Mouse (Mus musculus) midbrain, embryonic 11.5 days (tissue): ENCODE measurements around the gene Map3k20. TPM values are rescaled to one million over a fixed set of nuclear protein-coding genes. Genes with fewer than 3 reads are reported as not detected.
A peak's percentile ranks its signal among the peaks of the same experiment; 100 is the strongest.

Experiments used
- ATAC-seq: fragments of 200-750 bp; cut with Nextera tagmentation; 2 replicates; pipeline ENCODE4 v1.8.0; 2017; ENCODE audit warnings: moderate TSS enrichment, moderate library complexity; ENCODE audit not compliant: low FRiP score
- DNase-seq: peaks from one replicate; pipeline ENCODE4 v3.0.0; 2015; ENCODE audit warnings: low spot score; ENCODE audit errors: missing footprints
- H3K27ac ChIP-seq: fragments of 300-500 bp; sonication (generic); 2 replicates; pipeline ENCODE4 v1.5.1; 2014; ENCODE audit warnings: low read depth, low read length
- H3K27me3 ChIP-seq: fragments of 300-500 bp; sonication (generic); 2 replicates; pipeline ENCODE4 v1.6.1; 2014; ENCODE audit warnings: mild to moderate bottlenecking, low read length, moderate library complexity, mixed read lengths; ENCODE audit not compliant: control insufficient read depth, insufficient read depth
- H3K36me3 ChIP-seq: fragments of 300-500 bp; sonication (generic); 2 replicates; pipeline ENCODE4 v1.6.1; 2014; ENCODE audit warnings: mild to moderate bottlenecking, low read length, moderate library complexity, mixed read lengths; ENCODE audit not compliant: control insufficient read depth, insufficient read depth
- H3K4me1 ChIP-seq: fragments of 300-500 bp; sonication (generic); 2 replicates; pipeline ENCODE4 v1.6.1; 2014; ENCODE audit warnings: low read length; ENCODE audit not compliant: control insufficient read depth, insufficient read depth
- H3K4me2 ChIP-seq: fragments of 300-500 bp; sonication (generic); 2 replicates; pipeline ENCODE4 v1.6.1; 2014; ENCODE audit warnings: mild to moderate bottlenecking, moderate library complexity
- H3K4me3 ChIP-seq: fragments of 300-500 bp; sonication (generic); 2 replicates; pipeline ENCODE4 v1.5.1; 2014; ENCODE audit warnings: low read depth, low read length
- H3K9ac ChIP-seq: fragments of 300-500 bp; sonication (generic); 2 replicates; pipeline ENCODE4 v1.6.1; 2014; ENCODE audit warnings: low read length
- H3K9me3 ChIP-seq: fragments of 300-500 bp; sonication (generic); 2 replicates; pipeline ENCODE4 v1.6.1; 2016; ENCODE audit warnings: low read length; ENCODE audit not compliant: control insufficient read depth
- WGBS: fragments of 180-500 bp; shearing (Covaris S2); extraction: QIAGEN DNeasy Blood & Tissue Kit; methylation state at CpG from one replicate; pipeline ENCODE4 v1.1.7; 2014; 5-methylcytosine and 5-hydroxymethylcytosine counted together
- polyA plus RNA-seq: library from polyadenylated mRNA; unstranded; fragments of >200 nt; fragmentation: Nextera tagmentation; extraction: Ambion mirVana; gene quantifications from 2 replicates; pipeline ENCODE4 v1.2.1, GENCODE M21; 2014

Map3k20 gene
- polyA plus RNA-seq, 1 experiment from 2014 or later, result 7.5 TPM

GRCm38 (mm10) chr2:72374076-72374475 is 88.6 kb downstream of the Map3k20 start:
- Histone ChIP-seq H3K4me2 (no peak overlapping the region), H3K36me3 (no peaks in the 10 kb centered on the region), H3K9me3 (no peaks in the 10 kb centered on the region), H3K4me3 (no peak overlapping the region), H3K27me3 (no peaks in the 10 kb centered on the region), H3K27ac (no peak overlapping the region), H3K9ac (no peak overlapping the region), H3K4me1 (no peaks in the 10 kb centered on the region)
- WGBS, result 80% methylated on average over 3 of the region's 3 CpGs
- no peak for ATAC-seq
- DNase-seq, result no peak

- no peak for ATAC-seq
These were observed 90.4 kb downstream of the Map3k20 start for GRCm38 (mm10) chr2:72375877-72376276.

GRCm38 (mm10) chr2:72376946-72377345 is 91.5 kb downstream of the Map3k20 start:
- Histone ChIP-seq H3K4me3 (no peak overlapping the region), H3K27ac (no peak overlapping the region), H3K4me2 (no peak overlapping the region), H3K4me1 (no peaks in the 10 kb centered on the region), H3K27me3 (no peaks in the 10 kb centered on the region), H3K36me3 (no peaks in the 10 kb centered on the region), H3K9me3 (no peaks in the 10 kb centered on the region), H3K9ac (no peak overlapping the region)
- DNase-seq, result no peak
- no peak for ATAC-seq
- 94% methylated on average over 5 of the region's 5 CpGs for WGBS

More at GRCm38 (mm10) chr2:72375877-72376276, 90.4 kb downstream of the Map3k20 start:
- Histone ChIP-seq H3K9me3 (no peaks in the 10 kb centered on the region), H3K27me3 (no peaks in the 10 kb centered on the region), H3K27ac (no peak overlapping the region), H3K36me3 (no peaks in the 10 kb centered on the region), H3K9ac (no peak overlapping the region), H3K4me2 (no peak overlapping the region), H3K4me3 (no peak overlapping the region), H3K4me1 (no peaks in the 10 kb centered on the region)
- WGBS, result 91% methylated on average over 3 of the region's 3 CpGs
- no peak for DNase-seq

- H3K4me1 ChIP-seq, result no peaks in the 10 kb centered on the region
- ATAC-seq (no peak), DNase-seq (no peak)
- H3K27me3 ChIP-seq, result no peaks in the 10 kb centered on the region
- H3K27ac ChIP-seq, result no peak overlapping the region
- H3K9ac ChIP-seq, result no peak overlapping the region
- H3K4me3 ChIP-seq, result no peak overlapping the region
- no peak overlapping the region for H3K4me2 ChIP-seq
- 94% methylated on average over 11 of the region's 11 CpGs for WGBS
- no peaks in the 10 kb centered on the region for H3K36me3 ChIP-seq
- no peaks in the 10 kb centered on the region for H3K9me3 ChIP-seq
These were observed 94.0 kb downstream of the Map3k20 start for GRCm38 (mm10) chr2:72379425-72379824.

- no peaks in the 10 kb centered on the region for H3K27me3 ChIP-seq
- no peak overlapping the region for H3K4me2 ChIP-seq
- no peak overlapping the region for H3K27ac ChIP-seq
- no peaks in the 10 kb centered on the region for H3K9me3 ChIP-seq
- WGBS, result 83% methylated on average over 6 of the region's 6 CpGs
- ATAC-seq, result no peak
- H3K4me1 ChIP-seq, result no peaks in the 10 kb centered on the region
- H3K4me3 ChIP-seq, result no peak overlapping the region
- DNase-seq, result no peak
- no peaks in the 10 kb centered on the region for H3K36me3 ChIP-seq
- no peak overlapping the region for H3K9ac ChIP-seq
These were observed 97.2 kb downstream of the Map3k20 start for GRCm38 (mm10) chr2:72382662-72383061.

GRCm38 (mm10) chr2:72383321-72383720 is 97.9 kb downstream of the Map3k20 start:
- H3K9ac ChIP-seq, result no peak overlapping the region
- no peak overlapping the region for H3K4me2 ChIP-seq
- no peaks in the 10 kb centered on the region for H3K27me3 ChIP-seq
- H3K9me3 ChIP-seq, result no peaks in the 10 kb centered on the region
- H3K36me3 ChIP-seq, result no peaks in the 10 kb centered on the region
- H3K4me3 ChIP-seq, result no peak overlapping the region
- DNase-seq (no peak), ATAC-seq (no peak)
- 74% methylated on average over 11 of the region's 11 CpGs for WGBS
- H3K4me1 ChIP-seq, result no peaks in the 10 kb centered on the region
- no peak overlapping the region for H3K27ac ChIP-seq

GRCm38 (mm10) chr2:72389411-72389810 is 104.0 kb downstream of the Map3k20 start:
- ATAC-seq (no peak), DNase-seq (no peak)
- no peak overlapping the region for H3K9ac ChIP-seq
- H3K9me3 ChIP-seq, result no peaks in the 10 kb centered on the region
- H3K27ac ChIP-seq, result no peak overlapping the region
- H3K4me2 ChIP-seq, result no peak overlapping the region
- H3K27me3 ChIP-seq, result no peaks in the 10 kb centered on the region
- no peak overlapping the region for H3K4me3 ChIP-seq
- H3K36me3 ChIP-seq, result no peaks in the 10 kb centered on the region
- peaks cover 3% of the 10 kb centered on the region; the same call in 1 of the 2 replicates for H3K4me1 ChIP-seq
- 90% methylated on average over 13 of the region's 13 CpGs for WGBS

- Histone ChIP-seq H3K36me3 (no peaks in the 10 kb centered on the region), H3K4me3 (no peak overlapping the region), H3K9me3 (no peaks in the 10 kb centered on the region), H3K27me3 (no peaks in the 10 kb centered on the region), H3K4me1 (peaks cover 3% of the 10 kb centered on the region; the same call in 1 of the 2 replicates), H3K4me2 (no peak overlapping the region), H3K27ac (no peak overlapping the region), H3K9ac (no peak overlapping the region)
- ATAC-seq (peak; percentile 38; the same call in 1 of the 2 replicates), DNase-seq (peak; percentile 95)
- 25% methylated on average over 9 of the region's 9 CpGs for WGBS
These were observed 104.5 kb downstream of the Map3k20 start for GRCm38 (mm10) chr2:72389942-72390341.

- Histone ChIP-seq H3K27ac (no peak overlapping the region), H3K36me3 (no peaks in the 10 kb centered on the region), H3K4me2 (no peak overlapping the region), H3K9ac (no peak overlapping the region), H3K4me1 (peaks cover 3% of the 10 kb centered on the region; the same call in 1 of the 2 replicates), H3K27me3 (no peaks in the 10 kb centered on the region), H3K4me3 (no peak overlapping the region), H3K9me3 (no peaks in the 10 kb centered on the region)
- 85% methylated on average over 6 of the region's 6 CpGs for WGBS
- DNase-seq, result no peak
- no peak for ATAC-seq
These were observed 105.0 kb downstream of the Map3k20 start for GRCm38 (mm10) chr2:72390474-72390873.
